24 mouse cellular contexts compared by ENCODE assay signal in the genomic region with DNA sequence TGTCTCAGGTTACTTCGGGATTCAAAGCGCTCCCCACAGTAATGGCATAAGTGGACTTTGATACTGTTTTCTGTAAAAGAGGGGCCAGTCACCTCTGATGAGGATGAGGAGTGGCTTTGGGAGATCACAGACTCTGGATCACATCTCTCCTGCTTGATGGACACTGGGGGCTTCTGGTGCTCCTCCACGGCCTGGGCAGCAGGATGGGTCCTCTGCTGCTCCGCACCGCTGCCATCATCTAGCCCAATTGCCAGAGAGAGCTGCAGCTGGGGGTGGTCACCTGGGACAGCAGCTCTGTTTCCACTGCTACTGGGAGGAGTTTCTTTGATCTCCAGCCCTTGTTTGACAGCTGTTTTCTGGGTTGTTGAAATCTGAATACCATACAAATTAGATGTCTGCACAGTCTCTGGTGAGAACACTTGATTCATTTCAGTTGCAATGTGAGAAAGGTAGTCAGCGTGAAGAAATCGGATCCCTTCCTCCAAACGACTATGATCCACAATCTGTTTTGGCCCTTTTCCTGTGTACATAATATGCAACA.
"Had no signal": no experiment of that assay in that cellular context is flagged by ENCODE, and none has a peak within 500 bp of the region (broad histone marks: within the 10 kb centered on the region; RNA-seq: fewer than 3 reads in every experiment).

No protein-coding gene starts in this region.

- H3K9ac ChIP-seq: intestine, embryonic 15.5 days; limb, embryonic 13.5 days; liver, embryonic 12.5 days; liver, embryonic 15.5 days; lung, embryonic 15.5 days; neural tube, embryonic 12.5 days; neural tube, embryonic 15.5 days; stomach, embryonic 15.5 days had no signal

- H3K4me2 ChIP-seq: intestine, embryonic 15.5 days; limb, embryonic 13.5 days; liver, embryonic 12.5 days; liver, embryonic 15.5 days; lung, embryonic 15.5 days; neural tube, embryonic 12.5 days; neural tube, embryonic 15.5 days; stomach, embryonic 15.5 days had no signal

- H3K27me3 ChIP-seq: intestine, embryonic 15.5 days; limb, embryonic 13.5 days; liver, embryonic 12.5 days; liver, embryonic 15.5 days; lung, embryonic 15.5 days; megakaryocyte, embryonic 14.5 days; neural tube, embryonic 12.5 days; neural tube, embryonic 15.5 days; stomach, embryonic 15.5 days had no signal

- H3K9me3 ChIP-seq: intestine, embryonic 15.5 days; limb, embryonic 10.5 days; limb, embryonic 13.5 days; liver, embryonic 12.5 days; liver, embryonic 15.5 days; lung, embryonic 15.5 days; megakaryocyte, embryonic 14.5 days; midbrain, embryonic 10.5 days; neural tube, embryonic 12.5 days; neural tube, embryonic 15.5 days; stomach, embryonic 15.5 days had no signal

- H3K4me3 ChIP-seq: intestine, embryonic 15.5 days; layer of hippocampus, adult 2 months; limb, embryonic 10.5 days; limb, embryonic 13.5 days; liver, embryonic 12.5 days; liver, embryonic 15.5 days; lung, embryonic 15.5 days; megakaryocyte, embryonic 14.5 days; midbrain, embryonic 10.5 days; neural tube, embryonic 12.5 days; neural tube, embryonic 15.5 days; stomach, embryonic 15.5 days had no signal

- ATAC-seq: intestine, embryonic 15.5 days; liver, embryonic 12.5 days had no signal

- H3K27ac ChIP-seq: intestine, embryonic 15.5 days; layer of hippocampus, adult 2 months; limb, embryonic 10.5 days; limb, embryonic 13.5 days; liver, embryonic 12.5 days; liver, embryonic 15.5 days; lung, embryonic 15.5 days; midbrain, embryonic 10.5 days; neural tube, embryonic 12.5 days; neural tube, embryonic 15.5 days; stomach, embryonic 15.5 days had no signal

- DNase-seq: kidney, adult 11 months; kidney, postnatal 14 days; layer of hippocampus, adult 9-11 months; liver; lung, adult 18-20 months; lung, postnatal 10 days; lung, postnatal 36 days; midbrain, embryonic 14.5 days; right cerebral cortex, adult 18-20 months; right cerebral cortex, postnatal 14 days; right cerebral cortex, postnatal 4 days; thymus, postnatal 4 days had no signal

- H3K4me1 ChIP-seq: intestine, embryonic 15.5 days; limb, embryonic 10.5 days; liver, embryonic 12.5 days; lung, embryonic 15.5 days; midbrain, embryonic 10.5 days; neural tube, embryonic 12.5 days; neural tube, embryonic 15.5 days; stomach, embryonic 15.5 days had no signal
